Mouse (Mus musculus) adrenal gland, postnatal 4 days (tissue): ENCODE data around the gene Tas2r140. TPM values are rescaled to one million over a fixed set of nuclear protein-coding genes. Genes with fewer than 3 reads are reported as not detected.

ENCODE experiments used
- DNase-seq, 2 experiments: peaks; one replicate each; pipeline ENCODE4 v3.0.0; 2021 to 2022; ENCODE audit warnings: low spot score in 2 of 2, mixed read lengths in 2 of 2
- long read RNA-seq, 2 experiments: library from polyadenylated mRNA; stranded (forward); transcript quantifications; one replicate each; pipeline ENCODE4 v2.0.0; 2021
- total RNA-seq, 2 experiments: library from RNA; stranded (reverse); gene quantifications; 2 replicates each; pipeline ENCODE4 v1.2.3; 2021

The Tas2r140 gene
- not detected for total RNA-seq
- long read RNA-seq, experiment 1, result 0 reads
- long read RNA-seq, experiment 2, result 0 reads

DNA sequence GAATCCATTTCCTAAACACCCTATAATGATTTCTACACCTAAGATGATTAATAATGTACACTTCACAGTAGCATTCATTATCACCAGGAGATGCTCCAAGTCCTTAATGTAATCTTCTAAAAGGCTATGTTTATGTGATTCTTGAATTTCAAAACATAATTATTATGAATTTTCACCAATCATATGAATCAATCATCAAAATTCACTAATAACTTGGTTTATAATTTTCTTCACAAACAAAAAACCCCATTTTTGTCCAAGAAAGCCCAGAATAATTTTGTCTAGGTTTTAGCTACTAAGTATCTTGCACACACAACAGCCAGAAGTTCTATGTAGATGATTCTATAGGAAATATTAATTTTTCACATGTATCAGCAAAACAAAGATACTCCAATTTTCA lies at the start of gene Tas2r140:
TSS of gene Tas2r140 (minus strand) at position 101 of the 400 bp plus-strand sequence.
- DNase-seq, result no peak

DNA sequence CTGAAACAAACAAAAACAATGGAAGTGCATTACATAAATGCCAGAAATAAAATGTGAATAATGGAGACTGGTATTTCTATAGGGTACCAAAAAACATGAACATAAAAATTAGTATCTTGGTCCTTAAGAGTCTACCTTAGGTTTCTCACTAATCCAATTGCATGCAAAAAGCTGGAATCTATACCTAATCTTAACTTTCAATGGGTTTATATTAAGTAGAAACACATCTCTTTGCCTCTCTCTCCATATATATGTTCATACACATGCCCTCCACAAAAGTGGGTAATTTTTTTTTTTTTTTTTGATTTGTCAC lies 48.9 kb upstream of the Tas2r140 start, which contains the start of gene Smim10l1:
TSS of gene Smim10l1 (plus strand) at position 301 of the 313 bp plus-strand sequence.
- DNase-seq, result no peak

- no peak for DNase-seq
Observed at GRCm38 (mm10) chr6:133102430-133102829, 46.8 kb upstream of the Tas2r140 start.

GRCm38 (mm10) chr6:133092226-133092625 lies 36.6 kb upstream of the Tas2r140 start:
- DNase-seq, result no peak

- no peak for DNase-seq
Observed at GRCm38 (mm10) chr6:133037001-133037400, 18.6 kb downstream of the Tas2r140 start, which contains the start of gene Tas2r103. Gene Tas2r103 (minus strand): TSS chr6:133037101.

Other genes with a start within 250 kb of the Tas2r140 start
- not detected for gene Tas2r123, start 208.7 kb downstream of the Tas2r140 start, total RNA-seq
- gene Tas2r116, start 200.4 kb downstream of the Tas2r140 start, total RNA-seq, result not detected
- gene Tas2r110, start 187.8 kb downstream of the Tas2r140 start, total RNA-seq, result not detected
- gene Tas2r113, start 162.8 kb downstream of the Tas2r140 start, total RNA-seq, result not detected
- not detected for gene Tas2r125, start 146.2 kb downstream of the Tas2r140 start, total RNA-seq
- not detected for gene Tas2r129, start 104.7 kb downstream of the Tas2r140 start, total RNA-seq
- gene Tas2r131, start 97.9 kb downstream of the Tas2r140 start, total RNA-seq, result not detected
- not detected for gene Tas2r109, start 74.9 kb downstream of the Tas2r140 start, total RNA-seq
- gene Tas2r103, start 18.7 kb downstream of the Tas2r140 start, total RNA-seq, result not detected
- 10 to 100 TPM; 58.8 to 59.0 TPM for gene Smim10l1, start 49.1 kb upstream of the Tas2r140 start, total RNA-seq
- not detected for gene 5530400C23Rik, start 236.4 kb upstream of the Tas2r140 start, total RNA-seq